Mouse (Mus musculus) skeletal muscle tissue, adult 2 months (tissue): ENCODE data around the gene Shisa9.

Experiments
- DNase-seq: peaks from one replicate; pipeline ENCODE4 v3.0.0-alpha.2; 2012; ENCODE audit warnings: low read depth, low spot score

Shisa9 gene

DNA sequence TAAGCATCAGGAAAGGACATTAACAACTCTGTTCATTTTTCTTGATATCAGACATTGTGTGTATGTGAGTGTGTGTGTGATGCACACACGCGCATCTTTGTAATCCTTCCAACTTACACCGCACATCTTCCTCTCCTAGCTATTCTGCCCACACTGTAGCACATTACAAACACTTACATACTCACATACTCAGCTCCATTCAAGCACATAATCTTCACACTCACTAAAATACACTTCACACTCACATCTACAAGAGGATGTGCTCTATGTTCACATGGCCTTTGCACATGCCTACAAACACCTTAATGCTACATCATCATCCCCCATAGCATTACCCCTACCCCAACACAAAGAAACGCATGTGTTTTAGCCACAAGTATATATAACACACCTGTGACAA is 212.9 kb downstream of the Shisa9 start:
- no peak for DNase-seq

DNA sequence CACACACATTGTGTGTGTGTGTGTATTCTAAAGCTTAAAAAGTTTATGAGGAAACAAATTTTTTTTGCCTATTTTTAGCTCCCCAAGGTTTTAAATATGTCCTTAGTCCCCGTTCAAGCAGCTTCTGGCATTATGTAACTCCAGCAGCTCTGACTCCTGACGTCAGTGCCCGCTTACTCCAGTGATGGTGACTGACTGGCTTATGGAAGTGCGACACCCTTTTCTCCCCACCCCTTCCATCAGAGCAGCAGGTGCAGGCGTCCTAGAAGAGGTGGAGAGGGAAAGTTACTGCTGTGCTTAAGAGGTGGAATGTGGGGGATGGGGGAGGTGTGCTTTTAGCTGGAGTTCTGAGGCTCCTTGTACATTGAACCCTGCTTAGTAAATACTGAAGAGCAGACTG is 213.7 kb downstream of the Shisa9 start:
- DNase-seq: no peak

DNA sequence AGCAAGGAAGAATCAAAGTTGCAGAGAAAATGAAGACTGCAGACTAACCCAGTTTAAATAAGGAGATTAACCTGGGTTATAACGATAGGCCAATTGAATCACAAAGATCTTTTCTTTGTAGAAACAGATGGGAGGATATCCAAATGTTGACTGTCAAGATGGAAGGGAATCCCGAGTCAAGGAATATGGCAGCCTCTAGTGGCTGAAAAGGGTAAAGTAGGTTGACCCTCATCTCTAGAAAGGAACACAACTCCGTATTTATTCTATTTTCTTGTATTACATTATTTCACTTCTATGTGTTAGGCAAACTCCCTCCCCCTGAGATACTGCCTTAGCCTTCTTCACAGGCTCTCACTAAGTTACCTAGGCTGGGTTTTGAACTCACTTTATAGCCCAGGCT is 217.3 kb downstream of the Shisa9 start:
- DNase-seq: no peak

DNA sequence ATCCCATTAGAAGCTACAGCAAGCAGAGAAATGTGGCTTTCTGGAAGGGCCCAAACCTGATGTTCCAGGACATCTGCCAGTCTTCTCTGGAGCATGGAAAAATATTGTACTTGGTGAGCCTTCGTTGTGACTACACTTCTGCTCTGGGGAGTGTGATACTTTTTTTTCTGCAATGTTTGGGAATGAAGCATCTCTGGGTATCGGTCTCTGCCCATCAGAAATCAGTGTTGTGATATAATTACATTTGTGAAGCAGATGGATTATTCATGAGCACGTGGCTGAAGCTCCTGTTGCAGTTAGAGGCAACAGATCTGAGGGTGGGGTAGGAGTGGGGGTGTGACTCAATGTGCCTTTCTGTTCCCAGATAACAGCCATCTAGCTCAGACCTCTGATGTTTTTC is 218.2 kb downstream of the Shisa9 start:
- DNase-seq: no peak

DNA sequence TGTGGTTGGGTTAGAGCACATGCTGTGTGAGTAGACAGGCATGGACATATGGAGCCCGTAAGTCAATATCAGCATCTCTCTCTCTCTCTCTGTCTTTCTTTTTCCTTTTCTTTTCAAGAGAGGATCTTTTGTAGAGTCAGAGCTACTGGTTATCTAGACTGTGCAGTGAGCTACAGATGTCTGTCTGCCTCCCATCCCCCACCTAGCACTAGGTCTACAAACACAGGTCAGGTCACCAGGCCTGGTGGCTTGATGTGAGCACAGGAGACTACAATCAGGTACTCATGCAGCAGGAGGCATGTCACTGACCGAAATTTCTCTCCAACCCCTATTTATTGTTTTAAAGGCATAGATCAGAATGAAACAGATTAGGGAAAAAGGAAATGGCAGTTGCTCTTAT is 219.1 kb downstream of the Shisa9 start:
- DNase-seq: no peak

DNA sequence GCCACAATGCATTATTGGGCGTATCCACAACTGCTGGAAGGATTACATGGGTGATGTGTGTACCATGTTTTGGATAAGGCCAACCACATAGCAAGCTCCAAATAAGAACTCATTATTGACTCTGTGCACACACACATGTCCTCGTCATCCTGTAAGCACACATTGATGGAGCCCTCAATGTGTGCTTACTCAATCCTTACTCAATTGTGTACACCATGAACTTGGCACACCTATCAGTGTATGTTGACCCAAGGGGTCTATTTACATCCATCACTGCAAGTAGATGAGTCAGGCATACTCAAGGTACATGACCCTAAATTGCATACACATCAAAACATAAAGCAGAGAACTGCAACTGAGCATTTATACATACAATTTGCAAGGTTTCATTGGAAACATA is 220.5 kb downstream of the Shisa9 start:
- DNase-seq: no peak

DNA sequence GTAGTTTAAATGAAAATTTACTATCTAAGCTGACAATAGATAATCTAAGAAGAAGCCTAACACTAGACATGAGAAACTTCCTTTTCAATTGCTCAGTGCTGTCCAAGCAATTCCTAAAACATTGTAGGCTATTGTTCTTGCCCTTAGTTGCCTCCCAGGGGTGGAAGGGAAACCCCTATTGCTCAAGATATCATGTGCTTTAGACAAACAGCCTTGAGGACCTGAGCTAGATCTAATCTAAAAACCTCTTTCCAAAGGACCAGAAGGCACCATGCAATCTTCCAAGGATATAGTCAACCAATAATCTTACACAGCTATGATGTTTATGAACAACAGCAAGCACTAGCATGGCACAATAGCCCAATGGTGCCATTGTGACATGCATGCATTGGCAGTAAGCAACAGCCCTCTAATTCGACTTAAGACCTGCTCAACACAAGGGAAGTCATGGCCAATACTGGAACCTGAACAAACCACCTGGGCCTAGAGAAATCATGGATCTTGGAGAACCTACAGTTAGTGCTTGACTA is 222.6 kb downstream of the Shisa9 start:
- no peak for DNase-seq

DNA sequence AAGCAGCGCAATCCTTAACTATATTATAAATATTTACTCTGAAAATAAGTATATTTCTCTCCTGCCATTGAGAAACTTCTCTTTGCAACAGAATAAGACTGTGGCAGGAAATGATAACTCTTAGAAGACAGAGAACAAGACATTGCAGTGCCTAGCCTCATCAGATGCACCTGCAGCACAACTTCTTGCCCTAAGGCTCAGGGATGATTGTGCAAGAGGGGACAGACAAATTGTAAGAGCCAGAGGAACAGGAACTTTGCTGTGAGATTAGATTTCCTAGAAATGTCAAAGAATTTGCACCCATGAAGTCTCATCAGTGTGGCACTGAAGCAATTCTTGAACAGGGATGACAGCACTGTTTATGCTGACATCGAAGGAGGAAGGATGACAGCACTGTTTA is 223.0 kb downstream of the Shisa9 start:
- no peak for DNase-seq

DNA sequence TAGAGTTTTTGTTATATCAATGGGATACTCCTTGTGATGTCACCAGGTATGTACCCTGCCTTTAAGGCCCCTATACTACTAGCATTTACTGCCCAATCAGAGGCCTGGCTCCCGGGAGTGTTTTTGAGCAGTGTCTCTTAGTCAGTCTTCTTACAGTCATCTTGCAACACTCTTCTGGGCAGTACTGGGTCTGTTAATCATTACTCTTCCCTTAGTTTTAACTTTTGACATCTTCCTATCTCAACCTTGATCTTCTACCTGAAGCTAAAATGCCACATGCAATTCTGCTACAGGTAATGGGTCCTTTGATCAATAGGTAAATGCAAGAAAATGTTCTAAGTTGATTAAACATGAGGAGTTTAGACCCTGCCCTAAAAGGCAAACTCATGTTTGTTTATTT is 225.4 kb downstream of the Shisa9 start:
- no peak for DNase-seq

DNA sequence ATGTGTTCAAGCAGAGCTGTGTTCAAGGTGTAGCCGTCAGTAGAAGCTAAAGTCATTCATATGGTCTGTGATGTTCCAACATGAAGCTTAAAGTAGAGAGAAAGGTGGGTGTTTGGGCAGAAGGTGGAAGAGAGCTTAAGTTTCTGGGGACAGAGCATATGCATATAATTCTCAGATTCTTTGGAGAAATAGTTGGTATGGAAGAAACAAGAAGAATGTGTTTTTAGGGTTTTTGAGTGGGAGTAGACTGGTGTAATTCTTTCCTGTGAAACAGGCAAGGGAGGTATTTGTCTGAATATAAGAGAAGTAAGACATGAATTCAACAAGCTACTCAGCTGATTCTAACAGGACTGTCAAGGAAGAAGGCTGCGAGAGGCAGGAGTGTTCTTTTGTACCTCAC is 225.9 kb downstream of the Shisa9 start:
- DNase-seq: no peak

DNA sequence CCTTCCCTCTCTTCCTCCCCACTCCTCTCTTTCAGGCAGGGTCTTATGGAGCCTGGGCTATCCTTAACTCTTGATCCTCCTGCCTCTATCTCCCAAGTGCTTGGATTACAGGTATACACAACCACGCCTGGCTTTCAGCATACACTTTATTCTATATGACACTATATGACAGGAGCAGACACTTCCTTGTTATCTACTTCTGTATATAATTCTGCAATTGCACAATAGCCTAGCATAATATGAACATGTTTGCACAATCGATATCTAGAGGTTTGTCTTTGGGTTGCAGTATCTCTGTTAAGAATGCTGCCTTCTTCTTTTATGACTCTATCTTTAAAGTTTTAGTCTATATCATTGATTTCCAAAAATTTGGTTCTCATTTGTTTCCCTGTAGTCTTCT is 230.1 kb downstream of the Shisa9 start:
- no peak for DNase-seq

DNA sequence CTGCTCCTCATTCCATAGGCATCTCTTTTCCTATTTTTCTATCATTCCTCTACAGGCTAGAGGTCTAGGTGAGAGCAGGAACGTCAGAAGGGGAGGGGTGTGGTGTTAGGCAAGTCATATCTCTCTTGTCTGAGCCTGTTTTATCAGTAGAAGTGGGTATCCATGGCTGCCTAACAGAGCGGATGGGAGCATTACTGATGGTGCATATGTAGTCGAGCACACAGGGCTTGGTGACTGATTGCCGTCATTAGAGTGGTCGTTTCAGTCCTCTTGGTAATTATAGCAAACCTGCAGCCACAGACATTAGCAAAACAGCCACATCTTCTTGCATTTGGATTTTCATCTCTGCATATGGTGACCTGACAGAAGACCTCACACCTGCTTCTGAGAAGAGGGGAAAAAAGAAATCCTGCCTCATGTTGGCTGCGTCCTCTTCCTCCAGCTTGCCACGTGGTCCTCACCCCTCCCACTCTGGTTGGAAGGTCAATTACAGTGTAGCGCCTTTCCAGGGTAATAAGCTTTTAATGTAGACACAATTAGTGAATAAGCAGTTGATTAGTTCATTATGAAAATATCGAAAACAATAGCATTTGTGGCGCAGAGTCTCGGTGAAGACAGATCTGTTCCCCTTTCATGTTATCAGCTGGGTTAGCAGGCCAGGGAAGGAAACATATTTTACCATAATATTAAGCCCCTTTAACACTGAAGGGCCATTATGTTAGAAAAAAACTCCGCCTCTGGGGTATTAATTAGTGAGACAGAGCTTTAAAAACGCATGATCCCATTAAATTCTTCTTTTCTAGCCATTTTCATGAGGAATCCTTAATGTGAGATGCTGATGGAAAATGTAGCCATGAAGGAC is 233.6 kb downstream of the Shisa9 start:
- DNase-seq: no peak

DNA sequence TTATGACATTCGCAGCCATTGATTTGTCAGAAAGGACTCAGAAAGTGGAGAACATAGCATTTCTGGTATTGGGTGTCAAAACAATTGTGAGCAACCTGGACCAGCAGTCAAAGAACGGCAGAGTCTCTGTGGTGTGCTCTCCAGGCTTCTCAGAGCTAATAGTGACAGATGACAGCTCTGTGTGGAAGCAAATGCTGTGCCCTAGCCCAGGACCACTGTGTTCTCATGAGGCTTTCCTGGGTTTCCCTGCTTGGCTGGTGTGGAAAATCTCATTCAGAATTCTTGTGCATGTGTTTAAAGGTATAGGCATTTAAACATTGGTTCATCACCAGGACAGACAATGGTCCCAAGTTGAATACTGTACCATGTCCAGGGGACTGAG is 234.2 kb downstream of the Shisa9 start:
- DNase-seq: no peak

DNA sequence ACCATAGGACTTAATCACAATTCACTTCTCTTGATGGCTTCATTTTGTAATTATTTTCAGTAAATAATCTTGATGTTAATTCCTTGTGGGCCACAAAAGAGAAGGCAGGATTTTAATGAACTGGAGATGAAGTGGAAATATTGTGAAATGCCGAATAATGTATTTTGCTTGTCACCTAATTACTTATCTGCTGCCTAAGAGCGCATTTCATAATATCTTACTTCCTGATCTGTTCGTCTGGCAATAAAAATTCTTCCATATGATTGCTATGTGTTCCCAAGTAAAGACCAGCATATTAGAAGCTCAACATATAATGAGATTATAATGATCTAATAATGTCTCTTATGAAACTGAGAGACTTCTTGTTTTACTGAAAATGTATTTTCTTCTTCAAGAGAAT is 235.9 kb downstream of the Shisa9 start:
- no peak for DNase-seq

DNA sequence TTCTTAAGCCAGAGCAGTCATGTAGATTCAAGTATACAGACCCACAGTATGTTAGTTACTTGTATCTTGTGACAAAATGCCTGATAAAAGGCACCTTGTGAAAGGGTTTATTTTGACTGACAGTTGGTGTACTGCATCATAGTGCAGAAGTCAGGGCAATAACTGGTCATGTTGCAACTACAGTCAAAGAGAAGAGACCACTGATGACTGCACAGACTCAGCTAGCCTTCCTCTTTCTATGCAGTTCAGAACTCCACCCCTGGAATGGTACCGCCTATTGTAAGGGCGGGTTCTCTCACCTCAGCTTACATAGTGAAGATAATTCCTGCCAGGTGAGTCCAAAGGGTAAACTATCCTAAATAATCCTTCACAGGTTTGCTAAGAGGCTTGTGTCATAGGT is 239.6 kb downstream of the Shisa9 start:
- DNase-seq: no peak

DNA sequence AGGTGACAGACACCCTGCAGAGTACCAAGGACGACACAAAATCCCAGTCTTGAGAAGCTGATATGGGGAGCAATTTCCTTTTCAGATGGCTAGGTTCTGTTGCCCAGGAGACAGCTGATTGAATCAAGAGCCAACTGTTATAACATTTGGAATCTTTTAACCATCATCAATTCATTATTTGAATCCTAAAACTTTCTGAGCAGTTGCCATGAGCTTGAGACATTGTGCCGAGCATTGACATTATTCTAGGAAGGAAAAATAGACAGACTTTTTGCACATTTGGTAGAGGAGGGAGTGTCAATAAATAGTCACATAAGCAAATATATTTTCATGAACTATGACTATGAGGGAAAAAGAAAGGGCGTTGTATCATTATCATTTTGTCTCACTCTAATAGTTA is 243.0 kb downstream of the Shisa9 start:
- no peak for DNase-seq

DNA sequence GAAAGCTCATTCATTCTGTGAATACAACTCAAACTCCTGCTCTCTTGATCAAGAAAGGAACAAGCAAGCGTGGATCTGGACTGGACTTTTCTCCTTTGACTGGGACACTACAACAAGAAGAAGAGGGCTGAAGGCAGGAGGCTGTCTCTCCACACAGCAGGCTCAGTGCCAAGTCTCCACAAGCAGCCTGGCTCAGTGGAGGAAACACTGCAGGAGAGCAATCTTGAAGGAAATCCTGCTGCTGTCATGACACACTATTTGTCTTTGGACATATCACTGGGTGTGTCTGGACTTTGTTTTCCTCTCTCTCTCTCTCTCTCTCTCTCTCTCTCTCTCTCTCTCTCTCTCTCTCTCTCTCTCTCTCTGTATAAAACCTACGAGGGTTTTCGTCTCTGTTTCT is 249.4 kb downstream of the Shisa9 start:
- no peak for DNase-seq

DNA sequence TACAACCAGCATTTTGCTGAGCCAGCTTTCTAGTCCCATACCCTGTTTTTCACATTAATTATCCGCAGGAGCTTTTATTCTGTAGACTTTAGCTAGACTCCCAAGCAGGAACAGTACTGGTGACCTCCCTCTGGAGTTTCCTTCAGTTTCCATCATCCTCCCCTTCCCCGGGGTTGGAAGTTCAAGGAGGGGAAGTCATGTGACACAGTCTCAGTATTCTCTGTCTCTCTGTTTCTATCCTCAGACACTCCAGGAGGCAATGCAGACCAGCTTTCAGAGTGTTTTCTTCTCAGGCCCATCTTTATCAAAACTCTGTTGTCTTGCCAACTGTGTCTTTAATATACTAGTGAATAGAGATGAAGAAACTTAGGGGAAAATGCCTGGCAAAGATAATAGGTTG is 250.4 kb downstream of the Shisa9 start:
- no peak for DNase-seq

DNA sequence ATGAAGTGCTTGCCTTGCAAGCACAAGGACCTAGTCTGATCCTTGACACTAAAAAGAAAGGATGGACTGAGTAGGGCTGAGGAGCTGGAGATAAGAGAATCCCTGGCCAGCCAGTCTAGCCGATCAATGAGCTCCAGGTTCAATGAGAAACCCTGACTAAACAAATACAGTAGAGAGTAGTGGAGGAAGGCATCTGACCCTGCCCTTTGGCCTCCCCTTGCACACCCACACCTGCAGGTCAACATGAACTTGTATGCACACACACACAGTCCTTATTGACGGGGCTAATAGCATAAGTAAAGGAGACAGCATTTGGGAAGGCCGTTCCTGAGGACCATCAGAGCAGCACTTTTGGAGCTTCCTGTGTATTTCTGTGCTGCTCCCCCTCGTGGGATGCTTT is 254.7 kb downstream of the Shisa9 start:
- DNase-seq: no peak

DNA sequence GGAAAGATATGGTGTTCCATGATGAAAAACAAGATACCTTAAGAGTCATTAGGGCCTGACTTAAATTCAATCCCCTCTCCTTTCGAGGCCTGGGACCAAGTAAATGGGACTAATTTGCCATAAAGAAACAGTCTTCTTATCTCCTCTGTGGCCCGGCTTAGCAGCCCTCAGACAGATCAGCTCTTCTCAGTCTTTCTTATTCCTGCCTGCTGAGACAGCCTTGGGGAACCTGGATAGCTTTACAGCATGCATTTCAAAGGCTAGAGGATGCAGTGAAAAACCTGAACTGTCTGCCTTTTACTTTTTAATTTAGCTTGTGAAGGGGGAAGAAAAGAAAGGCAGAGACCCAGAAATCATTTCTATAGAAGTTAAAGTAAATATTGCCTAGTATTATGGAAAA is 275.4 kb downstream of the Shisa9 start:
- DNase-seq: no peak

DNA sequence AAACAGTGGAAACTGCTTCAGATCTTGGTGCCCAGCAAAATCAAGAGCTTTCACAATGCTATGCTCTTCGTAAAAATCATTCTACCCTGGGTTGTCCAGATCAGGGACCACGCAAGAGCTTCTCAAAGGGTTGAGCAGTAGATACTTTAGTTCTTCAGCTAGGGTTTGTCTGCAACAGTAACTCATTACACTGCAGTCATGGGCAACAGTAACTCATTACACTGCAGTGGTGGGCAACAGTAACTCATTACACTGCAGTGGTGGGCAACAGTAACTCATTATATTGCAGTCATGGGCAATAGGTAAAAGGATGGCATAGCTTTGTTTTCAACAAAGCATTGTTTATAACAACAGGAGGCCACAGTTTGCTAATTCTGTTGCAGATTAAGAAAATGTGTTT is 281.9 kb downstream of the Shisa9 start:
- no peak for DNase-seq

DNA sequence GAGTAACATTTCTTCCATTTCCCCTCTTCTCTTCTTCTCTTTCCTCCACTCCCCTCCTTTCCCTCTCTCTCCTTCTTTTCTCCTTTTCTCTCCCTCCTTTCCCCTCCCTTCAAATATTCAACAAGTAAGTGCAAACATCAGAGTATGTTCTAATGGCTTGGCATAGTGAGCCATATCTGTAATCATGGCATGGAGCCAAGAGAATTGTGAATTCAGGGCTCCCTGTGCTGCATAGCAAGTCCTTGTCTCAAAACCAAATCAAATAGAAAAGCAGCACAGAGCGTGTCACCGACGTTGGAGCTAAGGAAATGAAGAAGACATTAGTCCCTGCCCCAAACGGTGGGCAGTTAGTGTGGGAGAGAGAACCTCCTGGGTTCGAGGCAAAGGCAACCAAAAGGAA is 316.6 kb downstream of the Shisa9 start:
- peak; percentile 2 for DNase-seq

DNA sequence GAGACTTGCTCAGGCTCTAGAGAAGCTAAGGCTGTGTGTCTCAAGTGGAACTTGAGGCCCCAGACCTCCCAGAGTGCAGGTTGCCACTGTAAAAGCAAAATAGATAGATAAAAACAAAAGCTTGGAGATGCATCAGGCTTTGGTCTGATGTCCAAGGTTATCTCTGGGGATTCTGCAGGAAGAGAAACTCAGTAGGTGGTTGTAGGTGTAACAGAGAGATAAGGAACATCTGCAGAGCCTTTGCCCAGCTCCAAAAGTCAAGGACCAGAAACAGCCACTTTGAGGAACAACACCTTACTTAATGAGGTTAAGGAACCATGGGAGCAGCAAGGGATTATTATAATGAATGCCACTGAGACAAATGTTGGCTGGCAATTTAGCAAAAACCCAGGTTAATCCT is 319.5 kb downstream of the Shisa9 start:
- no peak for DNase-seq
